Mouse (Mus musculus) monocyte, adult 2 months (primary cell): Measurements from ENCODE around the gene Reln.

Experiments
- DNase-seq, 2 experiments: peaks; one replicate each; pipeline ENCODE4 v3.0.0; 2022; ENCODE audit warnings: low spot score in 2 of 2, low read depth in 1 of 2

Reln gene

DNA sequence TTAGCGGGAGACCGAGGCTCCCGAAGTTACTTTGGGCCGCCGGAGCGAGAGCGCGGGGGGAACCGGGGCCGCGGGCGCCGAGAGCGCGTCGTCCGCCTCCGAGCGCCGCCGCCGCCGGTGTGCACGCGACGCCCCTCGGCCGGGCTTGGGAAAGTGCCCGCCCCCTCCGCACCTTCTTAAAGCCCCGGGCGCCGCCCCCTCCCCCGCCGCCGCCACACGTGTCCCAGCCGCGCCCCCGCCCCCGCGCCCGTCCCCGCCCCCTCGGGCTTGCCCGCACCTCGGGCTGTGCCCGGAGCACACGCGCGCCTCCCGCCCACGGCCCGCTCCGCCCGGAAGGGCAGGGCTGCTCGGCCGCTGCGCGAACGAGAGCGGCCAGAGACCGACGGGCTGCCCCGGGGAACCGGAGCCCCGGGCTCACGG is at the start of gene Reln:
TSS of gene Reln (minus strand) at position 147 of the 420 bp plus-strand sequence.
- DNase-seq, result no peak

DNA sequence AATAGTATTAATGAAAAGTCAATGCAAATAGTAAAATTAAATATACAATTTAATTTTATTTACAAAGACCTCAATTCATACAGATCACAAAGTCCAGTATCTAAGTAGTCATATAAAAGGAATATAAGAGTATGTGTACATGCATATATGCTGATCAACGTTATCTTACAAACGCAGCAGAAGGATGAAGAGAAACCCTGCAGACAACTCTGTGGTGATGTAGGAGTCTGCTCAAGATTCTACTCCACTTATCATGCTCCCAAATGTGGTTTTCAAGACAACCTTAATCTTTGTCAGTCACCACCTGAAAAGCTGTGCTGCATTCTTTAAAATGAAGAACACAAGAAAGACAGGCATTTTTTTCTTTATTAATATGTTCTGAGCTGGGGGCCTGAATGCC is 44.0 kb upstream of the Reln start:
- no peak for DNase-seq

DNA sequence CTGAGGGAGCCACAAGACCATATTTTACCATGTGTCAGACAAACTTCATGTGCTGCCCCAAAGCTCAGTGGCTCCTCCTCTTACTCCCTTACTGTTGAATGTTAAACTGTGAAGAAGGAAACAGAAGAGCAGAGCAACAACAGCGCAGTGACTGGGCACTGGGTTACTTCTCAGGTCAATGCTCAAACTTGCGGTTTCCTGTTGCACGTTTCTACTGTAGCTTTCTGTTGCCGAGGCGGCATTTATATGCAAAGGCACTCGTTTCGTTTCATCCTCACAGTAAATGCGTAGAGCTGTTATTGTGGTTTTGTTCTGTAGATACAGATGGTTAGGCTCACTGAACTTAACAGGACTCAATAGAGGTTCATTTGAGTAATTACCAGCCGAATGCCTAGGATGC is 16.0 kb upstream of the Reln start:
- DNase-seq, result no peak

DNA sequence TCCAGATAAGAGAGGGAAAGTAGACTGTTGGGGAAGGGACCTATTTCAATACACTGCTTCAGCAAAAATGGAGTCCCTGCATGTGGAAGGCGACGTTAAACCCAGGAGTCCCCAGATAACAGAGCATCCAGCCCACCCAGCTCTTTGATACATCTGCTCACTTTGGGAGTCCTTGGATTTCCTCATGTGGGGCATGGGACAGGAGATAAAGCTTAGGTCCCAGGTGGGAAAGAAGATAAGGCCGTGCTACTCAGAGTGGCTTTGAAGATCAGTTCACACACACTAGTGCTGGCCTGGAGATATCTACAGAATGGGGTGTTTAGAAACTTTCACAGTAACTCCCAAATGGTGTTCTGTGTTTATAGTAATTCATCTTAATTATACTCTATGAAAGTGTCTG is 3.9 kb upstream of the Reln start:
- no peak for DNase-seq

DNA sequence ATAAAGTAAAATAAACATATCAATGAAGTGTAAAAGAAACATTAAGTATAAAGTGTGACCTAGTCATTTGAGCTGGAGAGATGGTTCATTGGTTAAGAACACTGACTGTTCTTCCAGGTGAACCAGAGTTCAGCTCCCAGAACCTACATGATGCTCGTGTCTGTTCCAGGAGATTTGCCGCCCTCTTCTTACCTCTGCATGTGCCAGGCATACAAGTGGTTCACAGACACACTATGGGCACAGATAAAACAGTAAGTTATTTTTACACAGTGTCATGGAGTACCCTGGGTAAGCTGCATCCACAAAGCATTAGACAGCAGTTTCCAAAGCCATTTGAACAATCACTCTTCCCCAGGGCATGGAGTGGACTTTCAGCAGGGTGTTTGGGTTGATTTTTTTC is 3.2 kb upstream of the Reln start:
- no peak for DNase-seq

- no peak for DNase-seq
Observed at GRCm38 (mm10) chr5:22345894-22346635, 1.6 kb upstream of the Reln start.

DNA sequence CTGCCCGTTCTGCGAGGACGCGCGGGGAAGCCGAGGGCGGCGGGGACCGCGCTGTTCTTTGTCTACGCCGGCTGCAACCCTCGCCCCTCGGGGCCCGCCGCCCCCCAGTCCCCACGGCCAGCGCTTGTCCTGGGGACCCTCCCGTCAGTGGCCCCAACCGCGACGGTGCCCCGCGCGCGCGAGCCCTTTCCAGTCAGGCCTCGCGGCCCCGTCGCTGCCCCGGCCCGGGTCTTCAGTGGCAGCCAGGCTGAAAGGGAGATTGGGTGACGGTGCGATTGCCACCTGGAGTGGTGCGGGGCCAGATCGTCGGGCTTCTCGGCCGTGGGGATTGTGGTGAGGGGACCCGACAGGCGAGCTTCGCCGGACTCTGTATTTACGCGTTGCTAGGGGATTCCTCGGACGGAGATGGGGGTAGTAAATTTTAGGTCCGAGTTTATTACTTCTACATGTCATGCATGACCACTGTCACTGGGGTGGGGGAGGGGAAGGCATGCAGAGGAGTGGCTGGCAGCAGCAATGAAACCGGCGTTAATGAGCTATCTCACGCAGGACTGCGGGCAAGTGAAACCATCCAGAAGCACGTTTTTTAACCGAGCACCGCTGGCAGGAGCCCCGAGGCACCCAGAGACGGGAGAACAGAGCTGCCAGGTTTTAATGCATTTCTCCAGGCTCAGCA is 612 bp upstream of the Reln start:
- no peak for DNase-seq

DNA sequence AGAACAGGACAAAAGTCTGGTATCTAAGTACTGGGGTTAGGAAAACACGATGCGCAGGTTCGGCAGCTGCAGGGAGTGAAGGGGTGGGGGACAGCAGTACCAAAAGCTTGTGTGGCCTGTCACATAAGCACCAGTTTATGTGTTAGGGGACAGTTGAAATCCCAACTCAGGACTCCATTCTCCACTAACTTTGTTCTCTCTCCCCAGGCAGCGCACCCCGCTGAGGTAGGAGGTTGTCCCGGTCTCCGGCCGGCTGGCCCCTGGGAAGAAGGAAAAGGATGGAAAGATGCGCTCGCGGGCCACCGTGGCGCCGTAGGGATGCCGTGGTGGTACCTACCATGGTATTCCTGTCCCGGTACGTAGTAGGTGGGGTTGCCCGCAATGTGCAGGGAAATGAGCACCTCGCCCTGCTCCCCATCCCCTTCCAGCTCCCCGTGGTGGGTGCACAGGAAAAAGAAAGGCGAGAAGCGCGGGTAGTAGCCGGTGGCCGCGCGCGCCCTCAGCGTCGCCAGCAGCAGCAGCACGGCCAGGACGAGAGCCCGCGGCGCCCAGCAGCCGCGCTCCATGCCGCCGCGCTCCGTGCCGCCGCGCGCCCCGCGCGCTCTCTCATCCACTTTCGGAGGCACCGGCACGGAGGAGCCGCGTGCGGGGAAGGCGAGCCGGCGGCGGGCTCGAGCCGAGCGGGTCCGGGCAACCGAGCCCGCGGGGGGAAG is 503 bp downstream of the Reln start:
- DNase-seq, result no peak

- DNase-seq, result no peak
Observed at GRCm38 (mm10) chr5:22343536-22343842, 1.0 kb downstream of the Reln start.

DNA sequence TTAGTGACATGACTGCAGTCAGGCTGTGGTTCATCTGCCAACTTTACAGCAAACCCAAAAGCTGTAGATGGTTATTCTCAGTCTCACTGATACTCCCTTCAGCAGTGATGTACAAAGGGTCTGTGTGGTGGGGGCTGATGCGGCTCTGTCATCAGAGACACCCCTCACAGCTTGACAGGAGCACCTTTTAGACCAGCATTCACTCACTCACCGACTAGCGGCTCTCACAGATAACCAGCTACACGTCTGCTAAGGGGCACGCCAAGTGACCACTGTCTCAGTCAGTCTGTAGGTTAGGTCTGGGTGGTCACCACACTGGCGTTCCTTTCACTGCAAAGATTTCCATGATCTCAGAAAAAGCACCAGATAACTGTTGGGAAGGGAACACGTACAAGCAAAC is 2.0 kb downstream of the Reln start:
- no peak for DNase-seq

- no peak for DNase-seq
Observed at GRCm38 (mm10) chr5:22340991-22341390, 3.5 kb downstream of the Reln start.

DNA sequence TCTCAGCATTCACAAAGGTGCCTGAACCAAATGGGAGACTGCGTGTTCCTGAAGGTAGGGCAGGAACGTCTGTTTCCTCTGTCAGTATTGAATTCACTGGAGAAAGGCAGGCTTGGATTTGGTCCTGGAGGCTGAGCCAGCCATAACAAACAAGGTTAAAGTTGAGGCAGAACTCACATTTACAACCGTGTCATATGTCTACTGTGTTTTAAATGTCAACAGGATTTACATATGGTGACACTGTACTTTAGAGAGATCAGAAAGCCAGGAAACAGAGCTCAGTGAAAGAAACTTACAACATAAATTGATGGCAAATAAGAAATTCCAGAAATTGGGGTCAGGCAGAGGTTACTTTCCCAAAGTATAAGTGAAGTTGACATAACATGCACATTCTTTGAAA is 9.1 kb downstream of the Reln start:
- DNase-seq, result no peak

GRCm38 (mm10) chr5:22330802-22331201 is 13.7 kb downstream of the Reln start:
- DNase-seq, result no peak

DNA sequence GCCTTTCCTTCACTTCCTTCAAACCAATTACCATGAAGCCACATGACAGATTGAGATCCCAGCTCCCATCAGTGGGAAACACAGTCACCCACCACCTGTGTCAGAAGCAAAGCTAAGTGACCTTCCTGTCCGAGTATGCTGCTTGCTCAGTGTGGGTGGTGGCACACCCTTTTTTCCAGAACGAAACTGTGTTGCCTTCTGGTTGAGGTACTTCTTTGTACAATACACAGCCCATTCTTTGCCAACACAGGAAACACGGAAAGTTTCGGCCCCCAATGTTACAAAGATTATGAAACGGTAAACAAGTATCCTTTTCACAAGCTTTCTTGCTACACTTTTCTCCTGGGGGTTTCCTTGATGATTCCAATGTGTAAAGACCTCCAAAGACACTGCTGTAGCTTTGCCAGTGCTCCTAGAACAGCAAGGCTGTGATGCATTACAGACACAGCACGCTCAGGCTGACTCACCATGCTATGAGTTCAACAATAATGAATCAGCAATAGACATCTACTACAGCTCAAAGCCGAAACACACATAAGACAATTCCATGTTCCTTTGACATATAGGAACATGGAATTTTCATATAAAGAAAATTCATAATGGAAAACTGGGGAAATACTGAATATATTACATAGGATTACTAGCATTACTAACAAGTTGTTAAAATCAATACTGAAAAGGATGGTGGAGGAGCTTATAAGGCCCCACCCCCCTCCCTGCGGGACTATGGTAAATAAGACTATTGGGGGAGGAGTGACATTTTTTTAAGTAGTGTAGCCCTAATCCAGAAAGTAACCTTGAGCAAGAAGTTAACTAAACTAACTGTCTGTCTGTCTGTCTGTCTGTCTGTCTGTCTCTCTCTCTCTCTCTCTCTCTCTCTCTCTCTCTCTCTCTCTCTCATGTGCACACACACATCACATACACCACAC is 15.8 kb downstream of the Reln start:
- no peak for DNase-seq

DNA sequence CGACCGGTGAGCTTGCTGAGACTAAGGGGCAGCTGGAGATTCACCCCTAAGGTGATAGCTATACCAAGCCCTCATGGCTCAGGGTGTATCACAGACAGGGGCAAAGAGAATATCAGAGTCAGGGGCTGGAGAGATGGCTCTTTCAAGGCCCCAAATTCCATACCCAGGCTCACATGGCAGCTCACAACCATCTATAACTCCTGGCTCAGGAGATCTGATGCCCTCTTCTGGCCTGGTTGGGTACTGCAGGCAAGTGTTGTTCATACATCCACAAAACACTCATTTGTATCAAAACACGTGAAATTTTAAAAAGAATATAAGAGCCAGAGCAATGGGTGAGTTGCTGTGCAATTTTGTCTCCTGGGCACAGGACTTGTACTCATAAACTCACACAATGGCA is 17.3 kb downstream of the Reln start:
- DNase-seq, result no peak

- DNase-seq, result no peak
Observed at GRCm38 (mm10) chr5:22323801-22324200, 20.7 kb downstream of the Reln start.

- DNase-seq, result no peak
Observed at GRCm38 (mm10) chr5:22317807-22318206, 26.7 kb downstream of the Reln start.

DNA sequence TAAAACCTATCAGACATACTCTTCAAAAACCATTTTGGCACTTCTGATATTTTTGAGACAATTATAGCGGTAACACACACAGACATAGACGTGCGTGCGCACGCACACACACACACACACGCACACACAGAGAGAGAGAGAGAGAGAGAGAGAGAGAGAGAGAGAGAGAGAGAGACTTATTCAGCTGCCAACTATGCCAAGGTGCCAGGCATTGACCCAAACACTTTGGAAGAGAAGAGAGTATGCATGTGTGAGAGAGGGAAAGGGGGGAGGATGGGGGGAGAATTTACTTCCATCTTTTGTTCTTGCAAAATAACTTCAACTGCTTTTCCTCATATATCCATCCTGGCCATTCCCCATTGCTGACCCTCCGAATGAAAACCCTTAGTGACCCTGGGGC is 28.0 kb downstream of the Reln start:
- no peak for DNase-seq

DNA sequence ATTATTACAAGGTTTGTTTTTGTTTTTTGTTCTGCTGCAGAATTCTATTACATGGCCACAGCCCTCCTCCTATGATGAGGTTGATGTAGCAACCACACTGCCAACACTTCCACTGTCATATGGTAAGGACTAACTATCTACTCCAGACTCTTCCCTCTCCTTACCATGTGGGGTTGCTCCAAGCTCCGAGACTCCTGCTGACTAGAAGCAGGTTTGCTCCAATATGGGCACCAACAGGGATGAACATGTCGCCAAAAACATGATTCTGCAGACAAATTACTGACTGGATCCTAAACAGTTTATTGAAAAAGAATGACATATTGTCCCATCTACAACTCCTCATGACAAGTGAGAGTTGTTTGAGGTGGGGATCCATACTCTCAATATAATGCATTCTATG is 28.5 kb downstream of the Reln start:
- DNase-seq, result no peak

DNA sequence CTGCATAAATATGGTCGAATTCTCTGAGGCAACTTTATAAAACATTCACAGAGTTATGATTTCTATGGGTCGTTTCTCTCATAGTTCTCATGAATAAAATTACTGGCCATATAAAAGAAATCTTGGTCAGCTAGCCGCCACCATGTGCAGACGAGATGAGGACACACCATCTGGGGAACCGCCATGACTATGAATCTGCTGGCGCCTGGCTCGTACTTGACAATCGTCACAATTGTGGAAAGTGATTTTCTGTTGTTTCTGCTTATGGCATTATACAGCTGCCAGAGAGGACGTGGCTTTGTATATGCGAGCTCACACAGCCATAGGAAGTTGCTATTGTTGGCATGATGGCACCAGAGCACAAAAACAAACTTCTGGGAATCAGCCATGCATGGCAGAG is 31.5 kb downstream of the Reln start:
- DNase-seq, result no peak

DNA sequence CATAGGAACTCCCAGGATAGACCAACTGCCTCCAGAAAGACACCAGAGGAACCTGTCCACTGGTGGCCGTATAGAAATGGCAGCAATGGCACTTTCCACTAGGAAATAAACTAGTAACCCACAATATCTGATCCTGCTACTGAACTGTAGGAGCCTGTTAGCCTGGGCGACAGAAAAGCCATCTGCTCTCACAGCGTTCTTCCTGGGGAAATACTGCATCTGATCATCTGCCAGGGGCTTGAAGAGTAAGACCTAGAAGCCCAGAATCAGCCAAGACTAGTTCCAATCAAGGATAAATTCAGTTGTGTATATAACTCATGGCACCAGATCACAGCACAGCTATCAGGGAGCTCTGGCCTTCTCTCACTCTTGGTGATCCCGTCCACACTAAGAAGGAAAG is 33.5 kb downstream of the Reln start:
- DNase-seq, result no peak
